Mouse (Mus musculus) thymus, adult 2 months (tissue): Measurements from ENCODE around the gene Tvp23a. TPM values are rescaled to one million over a fixed set of nuclear protein-coding genes. Genes with fewer than 3 reads are reported as not detected.

ENCODE experiments used
- DNase-seq: peaks from one replicate; pipeline ENCODE4 v3.0.0; 2021
- H3K27ac ChIP-seq: fragments of 200-500 bp; 2 replicates; pipeline ENCODE4 v1.5.1; 2012; ENCODE audit warnings: low read length, control low read depth; ENCODE audit not compliant: control insufficient read depth, insufficient read depth
- H3K27me3 ChIP-seq: fragments of 200-500 bp; 2 replicates; pipeline ENCODE4 v1.6.1; 2012; ENCODE audit warnings: mild to moderate bottlenecking, low read length, moderate library complexity, mixed read lengths; ENCODE audit not compliant: control insufficient read depth, insufficient read depth
- H3K36me3 ChIP-seq: fragments of 200-500 bp; 2 replicates; pipeline ENCODE4 v1.6.1; 2012; ENCODE audit warnings: mild to moderate bottlenecking, low read length, moderate library complexity; ENCODE audit not compliant: control insufficient read depth, insufficient read depth
- H3K4me1 ChIP-seq: fragments of 200-500 bp; replicated peaks from 2 replicates; pipeline ENCODE4 v1.6.1; 2012; ENCODE audit warnings: low read length; ENCODE audit not compliant: control insufficient read depth, insufficient read depth
- H3K4me3 ChIP-seq: fragments of 200-500 bp; 2 replicates; pipeline ENCODE4 v1.5.1; 2012; ENCODE audit warnings: mild to moderate bottlenecking, low read length, control low read depth, moderate library complexity; ENCODE audit not compliant: control insufficient read depth, insufficient read depth
- CTCF ChIP-seq: fragments of 200-500 bp; IDR thresholded peaks from 2 replicates; pipeline ENCODE4 v1.5.1; 2012; ENCODE audit warnings: mild to moderate bottlenecking, control low read depth, low read length, moderate library complexity, borderline replicate concordance; ENCODE audit not compliant: control insufficient read depth, poor library complexity, insufficient read depth; ENCODE audit errors: extremely low read depth
- POLR2A ChIP-seq: fragments of 200-500 bp; IDR thresholded peaks from 2 replicates; pipeline ENCODE4 v1.6.1; 2012; ENCODE audit warnings: mild to moderate bottlenecking, low read length, control low read depth, moderate library complexity; ENCODE audit not compliant: control insufficient read depth, poor library complexity, insufficient read depth; ENCODE audit errors: extremely low read depth
- WGBS: fragments of 180-500 bp; shearing (Covaris S2); methylation state at CpG from one replicate; pipeline ENCODE4 v1.1.7; 2018; 5-methylcytosine and 5-hydroxymethylcytosine counted together
- polyA plus RNA-seq: library from polyadenylated mRNA; depleted of rRNA; stranded (reverse); fragments of >200 nt; gene quantifications from 2 replicates; pipeline ENCODE4 v1.2.3, GENCODE M21; 2012

Gene Tvp23a
- polyA plus RNA-seq, 1 experiment: 3.2 TPM

DNA sequence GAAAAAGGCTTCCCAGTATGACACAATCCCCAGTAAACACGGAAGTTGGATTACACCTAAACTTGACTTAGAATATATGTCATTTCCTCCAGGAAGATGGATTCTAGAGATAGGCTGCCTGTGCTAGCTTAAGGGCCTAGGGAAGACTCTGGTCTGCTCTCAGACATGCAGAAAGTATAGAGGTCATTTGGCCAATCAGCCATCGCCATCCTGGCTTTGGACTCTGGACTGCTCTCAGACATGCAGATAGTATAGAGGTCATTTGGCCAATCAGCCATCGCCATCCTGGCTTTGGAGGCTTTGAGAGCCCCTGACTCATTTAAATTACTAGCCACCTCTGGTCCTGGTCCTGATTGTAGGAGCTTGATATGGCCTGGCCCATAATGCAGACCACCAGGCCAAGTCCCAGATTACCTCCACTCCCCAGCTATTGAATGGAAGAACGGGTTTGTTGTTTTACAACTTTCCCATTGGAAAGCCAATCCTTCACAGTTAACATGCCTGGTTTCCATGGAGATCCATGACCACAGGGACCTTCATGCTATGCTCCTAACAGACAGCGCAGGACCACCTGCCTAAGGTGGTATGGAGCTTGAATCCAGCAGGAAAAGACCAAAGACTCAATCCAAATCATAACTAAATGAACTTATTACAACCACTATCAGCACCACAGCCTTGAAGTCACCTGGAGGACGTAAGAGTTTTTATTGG lies 6.9 kb upstream of the Tvp23a start:
- Histone ChIP-seq H3K4me1 (no peaks in the 10 kb centered on the region), H3K4me3 (no peak overlapping the region), H3K27ac (no peak overlapping the region), H3K36me3 (no peaks in the 10 kb centered on the region), H3K27me3 (no peaks in the 10 kb centered on the region)
- no peak for DNase-seq
- TF ChIP-seq CTCF: no peak
- TF ChIP-seq POLR2A: no peak
- WGBS: 93% methylated on average over 6 of the region's 6 CpGs

DNA sequence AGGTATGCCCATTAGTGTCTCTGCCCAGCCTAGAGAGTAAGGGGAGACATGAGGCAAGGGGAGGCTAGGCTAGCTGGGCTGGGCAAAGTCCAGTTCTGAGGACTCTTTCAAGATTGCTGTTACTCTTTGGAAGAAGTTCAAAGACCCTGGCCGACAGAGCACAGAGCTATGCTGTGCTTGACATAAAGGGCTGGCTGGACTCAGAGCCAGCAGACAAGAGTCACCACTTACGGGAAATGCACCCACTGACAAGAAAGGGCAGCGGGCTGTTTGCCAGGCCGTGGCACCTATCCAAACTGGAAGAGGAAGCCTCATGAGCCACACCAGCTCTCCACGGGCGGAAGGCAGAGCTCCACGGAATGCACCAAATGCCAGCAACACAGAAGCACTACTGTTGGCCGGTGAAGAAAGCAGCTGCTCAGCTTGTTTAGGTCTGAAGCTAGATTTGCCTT lies 5.3 kb upstream of the Tvp23a start:
- TF ChIP-seq POLR2A: no peak
- no peak for TF ChIP-seq CTCF
- Histone ChIP-seq H3K27ac (no peak overlapping the region), H3K27me3 (no peaks in the 10 kb centered on the region), H3K36me3 (no peaks in the 10 kb centered on the region), H3K4me1 (no peaks in the 10 kb centered on the region; the same call in 1 of the 2 replicates), H3K4me3 (no peak overlapping the region)
- no peak for DNase-seq
- WGBS: 20% methylated on average over 8 of the region's 8 CpGs

DNA sequence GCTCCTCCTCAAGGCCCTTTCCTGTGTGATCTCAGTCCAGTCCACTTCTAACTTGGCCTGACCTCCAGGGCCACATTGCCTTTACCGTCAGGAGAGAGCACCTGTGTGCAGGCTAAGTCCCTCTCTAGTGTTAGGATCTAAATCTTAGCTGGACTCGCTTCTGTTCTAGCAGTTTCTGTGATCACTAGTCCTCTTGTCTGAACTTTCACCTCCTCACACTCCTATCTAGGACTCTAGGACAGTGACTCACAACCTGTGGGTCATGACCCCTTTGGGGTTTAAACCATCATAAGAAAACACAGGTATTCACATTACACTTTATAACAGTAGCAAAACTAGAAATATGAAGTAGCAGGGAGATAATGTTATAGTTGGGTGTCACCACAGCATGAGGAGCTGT lies 4.7 kb upstream of the Tvp23a start:
- 100% methylated on average over 2 of the region's 2 CpGs for WGBS

DNA sequence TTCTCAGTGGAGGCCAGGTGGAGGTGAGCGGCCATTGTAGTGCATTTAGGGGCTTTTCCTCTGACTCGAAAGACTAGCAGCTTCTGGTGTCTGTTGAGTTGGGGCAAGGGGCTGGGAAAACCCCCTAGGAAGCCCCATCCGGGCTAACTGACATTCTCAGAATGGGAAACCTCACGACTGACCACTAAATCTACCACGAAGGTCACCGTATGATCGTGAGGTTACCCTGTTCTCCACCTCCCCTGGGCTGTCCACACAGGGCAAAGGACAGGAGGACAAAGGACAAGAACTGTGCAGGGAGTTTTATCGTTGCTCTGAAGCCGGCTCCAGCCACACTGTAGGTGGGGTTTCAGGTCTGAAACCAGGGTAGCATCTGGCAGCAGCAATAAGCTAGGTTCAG lies 1.8 kb upstream of the Tvp23a start:
- TF ChIP-seq POLR2A (no peak), CTCF (no peak)
- DNase-seq: no peak
- H3K4me1 ChIP-seq: no peaks in the 10 kb centered on the region; the same call in 1 of the 2 replicates
- 37% methylated on average over 9 of the region's 9 CpGs for WGBS
- no peak overlapping the region for H3K4me3 ChIP-seq
- H3K27me3 ChIP-seq: no peaks in the 10 kb centered on the region
- H3K36me3 ChIP-seq: no peaks in the 10 kb centered on the region
- no peak overlapping the region for H3K27ac ChIP-seq

More for the DNA sequence above, 4.7 kb upstream of the Tvp23a start:
- H3K36me3 ChIP-seq: no peaks in the 10 kb centered on the region
- TF ChIP-seq CTCF (no peak), POLR2A (no peak)
- DNase-seq: no peak
- no peaks in the 10 kb centered on the region for H3K27me3 ChIP-seq
- H3K4me1 ChIP-seq: no peaks in the 10 kb centered on the region; the same call in 1 of the 2 replicates
- no peak overlapping the region for H3K4me3 ChIP-seq
- H3K27ac ChIP-seq: no peak overlapping the region

DNA sequence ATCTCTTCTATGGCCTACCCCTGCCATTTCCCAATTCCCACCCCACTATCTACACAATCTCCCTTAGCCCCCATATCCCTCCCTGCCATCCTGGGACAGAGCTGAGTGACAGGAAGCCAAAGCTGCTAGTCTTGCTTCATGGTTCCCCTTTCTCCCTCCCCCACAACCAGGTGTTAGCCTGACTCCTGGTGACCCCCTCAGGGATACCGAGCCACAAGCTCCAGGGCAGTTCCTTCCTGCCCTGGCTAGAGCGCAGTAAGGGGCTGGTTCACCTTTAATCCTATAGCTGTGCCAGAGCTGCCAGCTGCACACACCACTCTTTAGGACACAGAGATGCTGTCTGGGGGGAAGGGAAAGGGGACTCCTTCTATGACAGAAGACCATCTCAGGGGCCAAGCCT lies 619 bp upstream of the Tvp23a start:
- TF ChIP-seq POLR2A (no peak), CTCF (no peak)
- H3K36me3 ChIP-seq: no peaks in the 10 kb centered on the region
- H3K27me3 ChIP-seq: no peaks in the 10 kb centered on the region
- no peak for DNase-seq
- no peak overlapping the region for H3K27ac ChIP-seq
- WGBS: 22% methylated on average over 2 of the region's 2 CpGs
- no peaks in the 10 kb centered on the region; the same call in 1 of the 2 replicates for H3K4me1 ChIP-seq
- H3K4me3 ChIP-seq: no peak overlapping the region

DNA sequence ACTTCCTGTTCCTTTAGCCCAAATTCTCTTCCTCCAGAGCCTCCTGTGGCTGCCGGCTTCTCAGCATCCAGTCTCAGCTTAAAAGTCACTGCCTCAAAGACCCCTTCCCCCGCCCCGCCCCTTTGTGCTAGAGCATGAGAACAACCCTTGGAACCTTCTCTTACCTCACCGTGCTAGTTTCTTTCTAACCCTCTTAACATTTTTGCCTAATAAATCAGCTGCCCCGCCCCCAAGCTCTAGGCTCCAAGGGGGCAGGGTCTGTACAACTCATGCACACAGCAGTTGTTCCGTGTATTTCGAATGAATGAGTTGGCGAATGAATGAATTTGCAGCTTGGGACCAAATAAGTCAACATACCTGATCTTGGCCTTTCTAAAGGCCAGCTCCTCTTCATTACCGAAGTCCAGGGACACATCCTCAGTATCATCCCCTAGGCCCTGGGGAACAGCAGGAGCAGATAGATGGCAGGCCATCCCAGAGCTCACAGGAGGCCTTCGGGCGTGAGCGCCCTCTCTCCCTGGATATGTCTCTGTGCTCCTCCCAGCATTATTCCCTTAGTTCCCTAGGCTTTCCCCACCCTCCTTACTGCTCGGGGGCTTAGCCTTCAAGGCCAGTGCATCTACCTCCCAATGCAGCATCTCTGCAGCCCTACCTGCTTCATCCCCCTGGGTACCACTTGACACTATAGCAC lies 444 bp downstream of the Tvp23a start:
- no peak for DNase-seq
- H3K36me3 ChIP-seq: no peaks in the 10 kb centered on the region
- TF ChIP-seq CTCF (no peak), POLR2A (no peak)
- no peak overlapping the region for H3K4me3 ChIP-seq
- 90% methylated on average over 13 of the region's 13 CpGs for WGBS
- H3K4me1 ChIP-seq: no peaks in the 10 kb centered on the region; the same call in 1 of the 2 replicates
- no peak overlapping the region for H3K27ac ChIP-seq
- no peaks in the 10 kb centered on the region for H3K27me3 ChIP-seq
